Mouse (Mus musculus): ENCODE data around the gene Ankrd27.

DNA sequence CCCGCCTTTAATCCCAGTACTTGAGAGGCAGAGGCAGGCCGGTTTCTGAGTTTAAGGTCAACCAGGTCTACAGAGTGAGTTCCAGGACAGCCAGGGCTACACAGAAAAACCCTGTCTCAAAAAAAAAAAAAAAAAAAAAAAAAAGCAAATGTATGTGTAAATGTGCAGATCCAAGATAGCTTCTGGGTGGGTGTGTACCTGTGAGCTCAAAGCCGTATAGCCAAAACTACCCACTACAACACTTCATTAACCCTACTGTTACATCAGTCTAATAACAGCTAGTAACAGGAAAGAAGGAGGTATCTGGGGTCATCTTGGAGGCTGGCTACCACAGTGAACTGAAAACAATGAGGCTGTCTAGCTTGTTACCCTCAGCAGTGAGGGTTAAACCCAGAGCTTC, 26.2 kb upstream of the Ankrd27 start:
- no peak for TF ChIP-seq CTCF (IDR thresholded peaks at IDR 0.05; ENCODE audit: low read depth)
- peak; percentile 87 for TF ChIP-seq EP300 (IDR thresholded peaks at IDR 0.05; ENCODE audit: low read depth)

All from liver, postnatal 0 days (tissue).